Mouse (Mus musculus) hindbrain, postnatal 0 days (tissue): ENCODE results near the gene Wfdc21. TPM values are rescaled to one million over a fixed set of nuclear protein-coding genes. Genes with fewer than 3 reads are reported as not detected.

Source experiments
- ATAC-seq: fragments of 200-750 bp; cut with Nextera tagmentation; 2 replicates; pipeline ENCODE4 v1.8.0; 2017; ENCODE audit warnings: mild to moderate bottlenecking, moderate TSS enrichment, moderate library complexity
- DNase-seq: peaks from one replicate; pipeline ENCODE4 v3.0.0-alpha.2; 2015; ENCODE audit warnings: low spot score
- H3K27ac ChIP-seq: fragments of 300-500 bp; sonication (generic); 2 replicates; pipeline ENCODE4 v1.5.1; 2014; ENCODE audit warnings: mild to moderate bottlenecking
- H3K27me3 ChIP-seq: fragments of 300-500 bp; sonication (generic); 2 replicates; pipeline ENCODE4 v1.6.1; 2014; ENCODE audit warnings: low read length, mixed read lengths; ENCODE audit not compliant: insufficient read depth
- H3K36me3 ChIP-seq: fragments of 300-500 bp; sonication (generic); 2 replicates; pipeline ENCODE4 v1.6.1; 2014; ENCODE audit warnings: low read length, mixed read lengths; ENCODE audit not compliant: insufficient read depth
- H3K4me1 ChIP-seq: fragments of 300-500 bp; sonication (generic); 2 replicates; pipeline ENCODE4 v1.6.1; 2014; ENCODE audit warnings: antibody characterized with exemption, low read length, mixed read lengths; ENCODE audit not compliant: insufficient read depth
- H3K4me2 ChIP-seq: fragments of 300-500 bp; sonication (generic); 2 replicates; pipeline ENCODE4 v1.6.1; 2014; ENCODE audit warnings: low read depth, mild to moderate bottlenecking, low read length, moderate library complexity, mixed read lengths
- H3K4me3 ChIP-seq: fragments of 300-500 bp; sonication (generic); 2 replicates; pipeline ENCODE4 v1.5.1; 2014; ENCODE audit warnings: low read length
- H3K9ac ChIP-seq: fragments of 300-500 bp; sonication (generic); replicated peaks from 2 replicates; pipeline ENCODE4 v1.6.1; 2014; ENCODE audit warnings: mild to moderate bottlenecking, low read length, moderate library complexity, mixed read lengths
- H3K9me3 ChIP-seq: fragments of 300-500 bp; sonication (generic); 2 replicates; pipeline ENCODE4 v1.6.1; 2016; ENCODE audit warnings: low read length, mixed read lengths
- CTCF ChIP-seq: IDR thresholded peaks from 2 replicates; pipeline ENCODE4 v1.5.1; 2016; ENCODE audit warnings: antibody characterized with exemption, control low read depth, low read depth
- WGBS: fragments of 180-500 bp; shearing (Covaris S2); extraction: QIAGEN DNeasy Blood & Tissue Kit; methylation state at CpG from one replicate; pipeline ENCODE4 v1.1.7; 2014; 5-methylcytosine and 5-hydroxymethylcytosine counted together
- polyA plus RNA-seq: library from polyadenylated mRNA; unstranded; fragments of >200 nt; fragmentation: Nextera tagmentation; extraction: Ambion mirVana; gene quantifications from 2 replicates; pipeline ENCODE4 v1.2.1, GENCODE M21; 2015
- total RNA-seq: library from RNA; depleted of rRNA; stranded (reverse); fragments of >200 nt; gene quantifications from 2 replicates; pipeline ENCODE4 v1.2.3, GENCODE M21; 2014

Gene Wfdc21
- total and polyA plus RNA-seq, 2 experiments from 2014 or later = 0.78 TPM; not detected in 1

DNA sequence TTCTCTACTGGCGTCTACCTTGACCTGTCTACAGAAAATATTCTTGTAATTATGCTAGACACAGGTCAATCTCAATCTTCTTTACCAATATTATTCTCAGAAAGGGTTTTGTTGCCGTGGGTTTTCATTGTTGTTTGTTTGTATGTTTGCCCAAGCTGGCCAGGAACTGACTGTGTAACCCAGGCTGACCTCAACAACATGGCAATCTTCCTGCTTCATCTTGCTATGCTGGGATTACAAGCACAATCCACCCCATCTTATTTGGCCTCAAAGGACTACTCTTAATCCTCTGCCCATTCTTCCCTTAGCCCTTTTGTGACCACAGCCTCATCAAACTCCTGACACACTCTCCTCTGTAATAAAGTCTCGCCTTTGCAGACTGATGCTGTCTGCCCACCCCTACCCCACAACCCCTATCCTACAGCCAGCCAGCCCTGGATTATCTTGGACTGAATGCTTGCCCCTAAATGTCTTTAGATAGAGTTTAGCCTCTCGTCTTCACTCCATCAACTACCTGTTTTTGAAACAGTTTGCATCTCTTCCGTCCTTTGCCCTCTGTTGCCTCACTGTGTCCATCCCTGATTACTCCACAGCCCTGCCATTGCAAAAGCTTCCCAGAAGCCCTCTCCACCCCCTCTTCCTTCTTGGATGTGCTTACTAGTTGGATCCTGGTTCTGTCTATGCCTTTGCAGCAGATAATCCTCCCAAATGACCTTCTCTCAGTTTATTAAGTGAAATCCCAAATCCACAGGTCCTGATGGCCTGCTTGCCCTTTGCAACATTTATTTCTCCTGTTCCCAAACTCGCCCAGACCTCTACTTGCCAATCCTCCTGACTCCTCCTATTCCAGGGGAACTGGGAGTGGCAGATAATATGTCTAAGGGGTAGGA lies 881 bp downstream of the Wfdc21 start:
- Histone ChIP-seq H3K27ac (no peak overlapping the region), H3K4me3 (no peak overlapping the region), H3K4me1 (no peaks in the 10 kb centered on the region), H3K27me3 (0 out of 2 replicates have a peak, but pooled peaks cover 17% of the 10 kb centered on the region), H3K9ac (no peak overlapping the region), H3K36me3 (no peaks in the 10 kb centered on the region), H3K9me3 (no peaks in the 10 kb centered on the region), H3K4me2 (no peak overlapping the region)
- ATAC-seq = no peak
- TF ChIP-seq CTCF = no peak
- 69% methylated on average over 6 of the region's 6 CpGs for WGBS
- DNase-seq = no peak

GRCm38 (mm10) chr11:83753581-83754181 lies 6.9 kb downstream of the Wfdc21 start, which contains the start of gene Heatr6:
Heatr6 (plus strand) TSS chr11:83753696.
- ATAC-seq = peak; percentile 98

DNA sequence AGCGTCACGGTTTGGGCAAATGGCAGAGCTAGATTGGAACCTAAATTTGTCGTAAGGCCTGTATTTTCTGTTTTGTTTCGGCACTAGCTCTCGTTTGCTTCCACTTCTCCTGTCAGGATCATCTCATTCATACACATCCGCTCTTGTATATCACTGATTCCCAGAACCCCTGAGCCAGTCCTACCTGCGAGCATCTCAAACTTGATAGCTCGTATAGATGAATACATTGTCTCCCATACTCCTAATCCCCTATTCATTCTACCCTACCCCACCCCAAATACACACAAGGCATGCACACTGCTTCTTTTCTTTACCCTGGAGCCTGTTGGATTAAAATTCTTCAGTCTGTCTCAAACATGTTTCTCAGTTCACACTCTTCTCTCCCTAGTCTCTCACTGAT lies 7.5 kb downstream of the Wfdc21 start:
- no peak for TF ChIP-seq CTCF
- DNase-seq (no peak), ATAC-seq (peak; percentile 24; the same call in 1 of the 2 replicates)
- 0 out of 2 replicates have a peak, but pooled peaks cover 6% of the 10 kb centered on the region for H3K4me1 ChIP-seq
- peak overlapping the region; percentile 85 for H3K4me3 ChIP-seq
- no peaks in the 10 kb centered on the region for H3K9me3 ChIP-seq
- peaks cover 21% of the 10 kb centered on the region for H3K36me3 ChIP-seq
- H3K27ac ChIP-seq = peak overlapping the region; percentile 92
- 0 out of 2 replicates have a peak, but pooled peaks cover 6% of the 10 kb centered on the region for H3K27me3 ChIP-seq
- peak overlapping the region; percentile 80 for H3K9ac ChIP-seq
- WGBS = 3% methylated on average over 8 of the region's 8 CpGs
- H3K4me2 ChIP-seq = peak overlapping the region; percentile 82

More at GRCm38 (mm10) chr11:83753581-83754181, 6.9 kb downstream of the Wfdc21 start, which contains the start of gene Heatr6:
- DNase-seq = peak; percentile 97
- Histone ChIP-seq H3K27me3 (0 out of 2 replicates have a peak, but pooled peaks cover 12% of the 10 kb centered on the region), H3K4me3 (peak within 1 kb of the TSS; percentile 85), H3K4me1 (0 out of 2 replicates have a peak, but pooled peaks cover 6% of the 10 kb centered on the region), H3K27ac (peak within 1 kb of the TSS; percentile 92), H3K4me2 (peak within 1 kb of the TSS; percentile 82), H3K9me3 (no peaks in the 10 kb centered on the region), H3K36me3 (peaks cover 16% of the 10 kb centered on the region; the same call in 1 of the 2 replicates), H3K9ac (peak within 1 kb of the TSS; percentile 80)
- under 1% methylated on average over 47 of the region's 47 CpGs for WGBS
- TF ChIP-seq CTCF = no peak; the same call in 1 of the 2 replicates

DNA sequence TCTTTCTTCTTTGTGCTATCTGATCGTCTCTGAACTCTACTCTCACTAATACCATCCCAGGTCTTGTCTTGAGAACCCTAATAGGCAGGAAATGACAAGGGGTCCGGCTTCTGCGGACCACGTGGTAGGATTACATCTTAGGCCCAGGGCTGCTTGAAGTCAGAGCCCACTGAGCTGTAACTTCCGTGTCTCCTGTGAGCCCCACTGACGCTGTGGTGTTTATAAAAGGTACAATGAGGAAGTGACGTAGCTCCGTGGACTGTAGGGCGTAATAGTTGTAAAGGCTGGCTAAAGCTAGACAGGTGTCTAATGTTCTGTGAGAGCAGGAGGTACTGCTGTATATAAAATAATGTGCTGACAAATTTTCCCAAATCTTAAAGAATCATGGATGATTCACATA lies 20.6 kb downstream of the Wfdc21 start:
- TF ChIP-seq CTCF = no peak
- DNase-seq (no peak), ATAC-seq (no peak)
- Histone ChIP-seq H3K9me3 (no peaks in the 10 kb centered on the region), H3K36me3 (peaks cover 82% of the 10 kb centered on the region), H3K9ac (no peak overlapping the region), H3K27ac (no peak overlapping the region), H3K4me1 (no peaks in the 10 kb centered on the region), H3K4me3 (no peak overlapping the region), H3K4me2 (no peak overlapping the region), H3K27me3 (no peaks in the 10 kb centered on the region)
- 93% methylated on average over 9 of the region's 9 CpGs for WGBS

DNA sequence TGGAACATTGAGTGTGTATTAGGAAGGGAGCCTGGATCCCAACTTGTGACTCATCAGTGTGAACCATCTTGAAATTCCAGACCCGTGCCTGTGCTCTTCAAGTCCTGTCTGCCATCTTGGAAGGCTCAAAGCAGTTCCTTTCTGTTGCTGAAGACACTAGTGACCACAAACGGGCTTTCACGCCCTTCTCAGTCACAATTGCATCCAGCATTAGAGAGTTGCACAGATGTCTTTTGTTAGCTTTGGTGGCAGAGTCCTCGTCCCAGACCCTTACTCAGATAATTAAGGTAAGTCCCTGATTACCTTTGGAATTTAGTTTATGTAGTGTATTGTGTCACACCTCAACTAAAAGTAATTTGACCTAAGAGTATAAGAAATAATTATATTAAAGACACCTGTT lies 22.2 kb downstream of the Wfdc21 start:
- no peaks in the 10 kb centered on the region for H3K9me3 ChIP-seq
- peaks cover 79% of the 10 kb centered on the region for H3K36me3 ChIP-seq
- H3K27me3 ChIP-seq = no peaks in the 10 kb centered on the region
- TF ChIP-seq CTCF = no peak
- WGBS = 96% methylated on average over 4 of the region's 4 CpGs
- H3K4me2 ChIP-seq = no peak overlapping the region
- no peak for ATAC-seq
- no peak overlapping the region for H3K4me3 ChIP-seq
- H3K9ac ChIP-seq = no peak overlapping the region
- H3K27ac ChIP-seq = no peak overlapping the region
- no peaks in the 10 kb centered on the region for H3K4me1 ChIP-seq
- DNase-seq = no peak

- WGBS = 96% methylated on average over 7 of the region's 7 CpGs
Measured at GRCm38 (mm10) chr11:83771014-83771413, 24.3 kb downstream of the Wfdc21 start.

More at GRCm38 (mm10) chr11:83771014-83771413, 24.3 kb downstream of the Wfdc21 start:
- ATAC-seq (no peak), DNase-seq (no peak)
- no peaks in the 10 kb centered on the region for H3K9me3 ChIP-seq
- no peak for TF ChIP-seq CTCF
- H3K4me1 ChIP-seq = no peaks in the 10 kb centered on the region
- no peak overlapping the region for H3K4me3 ChIP-seq
- H3K27ac ChIP-seq = no peak overlapping the region
- H3K4me2 ChIP-seq = no peak overlapping the region
- no peaks in the 10 kb centered on the region for H3K27me3 ChIP-seq
- no peak overlapping the region for H3K9ac ChIP-seq
- H3K36me3 ChIP-seq = peaks cover 77% of the 10 kb centered on the region
